Mouse (Mus musculus): ENCODE measurements around the gene Nktr. TPM values are rescaled to one million over a fixed set of nuclear protein-coding genes. Genes with fewer than 3 reads are reported as not detected.

Nktr gene
- total RNA-seq, 2 experiments from 2014 or later: 98.6 to 100 TPM

DNA sequence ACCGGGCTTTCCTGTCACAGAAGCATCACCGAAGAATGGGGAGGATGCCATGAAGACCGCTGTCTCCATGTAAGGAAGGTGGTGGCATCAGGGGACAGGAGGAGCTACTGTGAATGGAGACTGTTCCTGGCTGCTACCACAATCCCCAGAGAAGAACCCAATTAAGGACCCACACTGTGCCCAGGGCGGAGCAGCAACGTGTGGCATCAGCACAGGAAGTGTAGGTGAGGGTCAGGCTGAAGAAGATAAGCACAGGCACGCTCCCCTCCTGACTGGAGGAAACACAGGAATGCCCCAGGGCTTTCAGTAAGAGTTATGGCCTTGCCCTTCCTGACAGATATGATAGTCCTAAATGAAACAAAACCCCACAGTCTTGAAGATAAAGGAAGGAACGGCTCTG lies 83.8 kb downstream of the Nktr start:
- DNase-seq (ENCODE audit: low spot score in 2 of 2): no peak

Other genes starting within 250 kb of the Nktr start
- 100 to 1,000 TPM; 654 to 660 TPM for gene Cck, start 223.5 kb upstream of the Nktr start, total RNA-seq (2021)
- 1 to 10 TPM in 1 of 2 experiments, under 1 TPM in 1; 0.86 to 1.0 TPM for gene Lyzl4, start 77.1 kb upstream of the Nktr start, total RNA-seq (2021)
- 10 to 100 TPM; 16.5 to 20.6 TPM for gene Vipr1, start 76.5 kb upstream of the Nktr start, total RNA-seq (2021)
- gene Sec22c, start 13.7 kb upstream of the Nktr start, total RNA-seq (2021): 10 to 100 TPM; 28.7 to 33.4 TPM
- gene Ss18l2, start 8.8 kb upstream of the Nktr start, total RNA-seq (2021): 10 to 100 TPM; 73.7 to 82.6 TPM
- 100 to 1,000 TPM in 1 of 2 experiments, 10 to 100 TPM in 1; 98.6 to 102 TPM for gene Zfp651, start 40.2 kb downstream of the Nktr start, total RNA-seq (2021)
- 1 to 10 TPM; 4.8 to 5.6 TPM for gene Klhl40, start 58.4 kb downstream of the Nktr start, total RNA-seq (2021)
- gene Hhatl, start 73.3 kb downstream of the Nktr start, total RNA-seq (2021): 10 to 100 TPM; 17.9 to 20.0 TPM
- 1 to 10 TPM; 8.1 to 8.4 TPM for gene Ccdc13, start 120.3 kb downstream of the Nktr start, total RNA-seq (2021)
- 10 to 100 TPM; 79.1 to 86.6 TPM for gene Higd1a, start 139.2 kb downstream of the Nktr start, total RNA-seq (2021)
- gene Ackr2, start 179.2 kb downstream of the Nktr start, total RNA-seq (2021): 1 to 10 TPM; 1.4 to 2.4 TPM
- gene Cyp8b1, start 197.1 kb downstream of the Nktr start, total RNA-seq (2021): not detected
- gene Fam198a, start 231.8 kb downstream of the Nktr start, total RNA-seq (2021): 1 to 10 TPM; 6.7 to 7.2 TPM